Mouse (Mus musculus): ENCODE measurements at regions not wholly inside any gene's neighbourhood (a gene's known extent, or its start where the extent isn't known, plus 50 kb on each side); places are given as distances from the start of the nearest gene placed in this dataset.

- TF ChIP-seq CTCF (IDR thresholded peaks at IDR 0.05; ENCODE audit: borderline replicate concordance, control insufficient read depth, extremely low read depth, insufficient read depth, low read length, poor library complexity) (no peak), POLR2A (IDR thresholded peaks at IDR 0.05; ENCODE audit: control insufficient read depth, extremely low read depth, insufficient read depth, low read length, poor library complexity) (no peak)
Observed at GRCm38 (mm10) chr10:97851487-97851886, 124.9 kb upstream of the C030005K15Rik start.
